In the genomic region with DNA sequence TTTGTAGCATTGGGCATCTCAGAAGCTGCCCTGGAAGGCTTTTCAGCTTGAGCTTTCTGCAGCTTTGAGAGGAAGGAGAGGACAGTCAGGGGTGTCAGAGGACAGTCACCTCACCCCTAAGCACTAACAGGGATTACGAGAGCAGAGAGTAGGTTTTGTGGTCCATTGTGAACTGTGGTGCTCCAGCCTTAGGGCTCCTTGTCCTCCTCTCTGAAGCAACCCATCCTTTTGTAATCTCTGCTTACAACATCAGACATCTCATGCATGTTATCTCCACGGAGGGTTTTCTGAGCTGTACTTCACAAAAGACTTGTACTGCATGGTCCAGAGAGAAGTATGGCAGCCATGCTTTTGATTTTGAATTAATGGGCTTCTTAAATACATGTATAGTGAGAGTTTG, we compare ENCODE assay signal across 8 mouse cellular contexts. TPM values are rescaled to one million over a fixed set of nuclear protein-coding genes. Genes with fewer than 3 reads are reported as not detected.
DNase-seq lines count a peak whose midpoint lies in the region; ATAC-seq and TF ChIP-seq lines count a peak whose summit lies in the region.

No protein-coding gene starts in this region.

- no peak overlapping the region for H3K27ac ChIP-seq in cerebellum, adult 2 months (ENCODE audit: insufficient read depth, low read length)
- no peak overlapping the region for H3K27ac ChIP-seq in bone marrow macrophage, adult 2 months (ENCODE audit: insufficient read depth, low read depth, low read length)
- no peak overlapping the region for H3K27ac ChIP-seq in hindbrain, embryonic 13.5 days
- H3K27ac ChIP-seq in midbrain, embryonic 10.5 days (replicated peaks), result no peak overlapping the region

- H3K36me3 ChIP-seq in hindbrain, embryonic 13.5 days, result peaks cover 21% of the 10 kb centered on the region
- peaks cover 23% of the 10 kb centered on the region for H3K36me3 ChIP-seq in midbrain, embryonic 10.5 days

- no peak for ATAC-seq in hindbrain, embryonic 13.5 days (ENCODE audit: low FRiP score)

- H3K4me1 ChIP-seq in cerebellum, adult 2 months (ENCODE audit: control insufficient read depth, insufficient read depth, low read length), result peaks cover 6% of the 10 kb centered on the region; the same call in 1 of the 2 replicates
- peaks cover 11% of the 10 kb centered on the region for H3K4me1 ChIP-seq in bone marrow macrophage, adult 2 months (ENCODE audit: control insufficient read depth, insufficient read depth, low read length)
- H3K4me1 ChIP-seq in hindbrain, embryonic 13.5 days (replicated peaks), result peaks cover 22% of the 10 kb centered on the region
- peaks cover 28% of the 10 kb centered on the region for H3K4me1 ChIP-seq in midbrain, embryonic 10.5 days

- DNase-seq in cerebellum, adult 2 months, result no peak
- no peak for DNase-seq in cerebellum, adult 11-12 months
- no peak for DNase-seq in midbrain, embryonic 10.5 days (ENCODE audit: low spot score)
- DNase-seq in ovary, postnatal 10 days (ENCODE audit: low spot score), result no peak
- no peak for DNase-seq in thymus, postnatal 0 days (ENCODE audit: low spot score)
- no peak for DNase-seq in lung, postnatal 36 days

- no peaks in the 10 kb centered on the region for H3K9me3 ChIP-seq in hindbrain, embryonic 13.5 days
- no peaks in the 10 kb centered on the region for H3K9me3 ChIP-seq in midbrain, embryonic 10.5 days (replicated peaks)

- peak overlapping the region; percentile 16 for H3K4me3 ChIP-seq in cerebellum, adult 2 months (replicated peaks; ENCODE audit: insufficient read depth, low read depth, low read length)
- H3K4me3 ChIP-seq in bone marrow macrophage, adult 2 months (ENCODE audit: insufficient read depth, low read length), result peak overlapping the region; percentile 90
- peak overlapping the region; percentile 89 for H3K4me3 ChIP-seq in hindbrain, embryonic 13.5 days
- peak overlapping the region; percentile 96 for H3K4me3 ChIP-seq in midbrain, embryonic 10.5 days

- WGBS in cerebellum, adult 2 months, result 69% methylated on average over 2 of the region's 2 CpGs
- 80% methylated on average over 2 of the region's 2 CpGs for WGBS in hindbrain, embryonic 13.5 days
- whole genome bisulfite sequencing in midbrain, embryonic 10.5 days, result 80% methylated on average over 2 of the region's 2 CpGs

- peak overlapping the region; percentile 91 for H3K4me2 ChIP-seq in hindbrain, embryonic 13.5 days

- H3K27me3 ChIP-seq in cerebellum, adult 2 months (ENCODE audit: control insufficient read depth, insufficient read depth, low read length), result no peaks in the 10 kb centered on the region
- peaks cover 13% of the 10 kb centered on the region; the same call in 1 of the 2 replicates for H3K27me3 ChIP-seq in hindbrain, embryonic 13.5 days
- 0 out of 2 replicates have a peak, but pooled peaks cover 8% of the 10 kb centered on the region for H3K27me3 ChIP-seq in midbrain, embryonic 10.5 days (ENCODE audit: low read depth, poor library complexity, severe bottlenecking)

- TF ChIP-seq CTCF in cerebellum, adult 2 months (IDR thresholded peaks at IDR 0.05; ENCODE audit: borderline replicate concordance, insufficient read depth, low read depth, low read length), result no peak
- no peak for TF ChIP-seq CTCF in bone marrow macrophage, adult 2 months (IDR thresholded peaks at IDR 0.05; ENCODE audit: low read depth, low read length)

- TF ChIP-seq POLR2A in cerebellum, adult 2 months (IDR thresholded peaks at IDR 0.05; ENCODE audit: borderline replicate concordance, insufficient read depth, low read length), result no peak
- no peak for TF ChIP-seq POLR2A in bone marrow macrophage, adult 2 months (IDR thresholded peaks at IDR 0.05; ENCODE audit: borderline replicate concordance, low read depth, low read length)

- peak overlapping the region; percentile 90 for H3K9ac ChIP-seq in hindbrain, embryonic 13.5 days

RNA-seq across cellular contexts. Expression of a gene that starts 1.5 kb away (rescaled TPM):
- polyA plus RNA-seq in cerebellum, adult 2 months (2012; rRNA removed), result 98.0 and 99.5 TPM in 2 replicates
- 15.6 and 16.8 TPM in 2 replicates for polyA plus RNA-seq in bone marrow macrophage, adult 2 months (2012; ENCODE audit: insufficient read depth, insufficient read length, missing spikeins)
- polyA plus RNA-seq in hindbrain, embryonic 13.5 days (2015; fragmentation: Nextera tagmentation; extraction: Ambion mirVana), result 37.2 and 37.7 TPM in 2 replicates
- polyA plus RNA-seq in midbrain, embryonic 10.5 days (2016; fragmentation: Nextera tagmentation; extraction: Ambion mirVana), result 29.9 and 31.0 TPM in 2 replicates
- 24.9 and 29.7 TPM in 2 replicates for polyA plus RNA-seq in thymus, postnatal 0 days (2015; fragmentation: Nextera tagmentation; extraction: Ambion mirVana)

RNA-seq across cellular contexts. Expression of a gene that starts 4.9 kb away (rescaled TPM):
- 2.7 and 2.8 TPM in 2 replicates for polyA plus RNA-seq in cerebellum, adult 2 months (2012; rRNA removed)
- not detected in 2 replicates for polyA plus RNA-seq in bone marrow macrophage, adult 2 months (2012; ENCODE audit: insufficient read depth, insufficient read length, missing spikeins)
- 0.23 and 0.40 TPM in 2 replicates for polyA plus RNA-seq in hindbrain, embryonic 13.5 days (2015; fragmentation: Nextera tagmentation; extraction: Ambion mirVana)
- 0.12 and 0.17 TPM in 2 replicates for polyA plus RNA-seq in midbrain, embryonic 10.5 days (2016; fragmentation: Nextera tagmentation; extraction: Ambion mirVana)
- polyA plus RNA-seq in thymus, postnatal 0 days (2015; fragmentation: Nextera tagmentation; extraction: Ambion mirVana), result 0.13 TPM in 1 of 2 replicates, not detected in the other

Comparison
In these comparisons a context has a peak if more than half of its experiments do, and no peak if none do; other contexts are left out.
1. H3K4me3 ChIP-seq: peak in every context shown above with its lines; median percentile 96 in midbrain, embryonic 10.5 days; 90 in bone marrow macrophage, adult 2 months; 89 in hindbrain, embryonic 13.5 days; 16 in cerebellum, adult 2 months.